24 mouse cellular contexts compared by ENCODE assay signal in the genomic region with DNA sequence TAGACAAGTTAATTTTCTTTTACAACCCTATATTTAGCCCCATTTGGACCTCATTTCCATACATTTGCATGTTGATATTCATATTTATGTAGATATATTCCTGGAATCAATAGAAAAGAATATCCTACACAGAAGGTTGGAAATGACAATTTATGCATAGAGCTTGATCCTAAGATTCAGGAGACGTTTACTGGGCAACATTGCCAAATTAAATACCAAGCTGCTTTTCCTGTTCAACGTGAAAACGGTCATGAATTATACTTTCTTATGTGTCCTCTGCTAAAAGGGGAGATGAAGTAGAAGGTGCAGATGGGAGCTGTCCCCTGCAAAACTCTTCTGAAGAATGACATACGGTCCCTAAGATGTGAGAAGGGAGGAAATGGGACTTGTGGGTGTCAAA.
DNase-seq lines count a peak whose midpoint lies in the region; ATAC-seq lines count a peak whose summit lies in the region.
"Had no signal": no experiment of that assay in that cellular context is flagged by ENCODE, and none has a peak within 500 bp of the region (broad histone marks: within the 10 kb centered on the region; RNA-seq: fewer than 3 reads in every experiment).

No protein-coding gene starts in this region.

- H3K4me2 ChIP-seq in forebrain, embryonic 15.5 days (replicated peaks) = no peak overlapping the region
- H3K4me2 ChIP-seq: heart, embryonic 11.5 days; heart, embryonic 15.5 days; hindbrain, embryonic 14.5 days had no signal

- H3K4me1 ChIP-seq in forebrain, embryonic 15.5 days = peaks cover 2% of the 10 kb centered on the region; the same call in 1 of the 2 replicates
- H3K4me1 ChIP-seq in forebrain, embryonic 10.5 days = no peaks in the 10 kb centered on the region
- H3K4me1 ChIP-seq: embryonic facial prominence, embryonic 10.5 days; heart, embryonic 15.5 days; hindbrain, embryonic 10.5 days had no signal

- H3K27me3 ChIP-seq in forebrain, embryonic 15.5 days = no peaks in the 10 kb centered on the region
- H3K27me3 ChIP-seq in forebrain, embryonic 10.5 days (ENCODE audit: poor library complexity, severe bottlenecking) = no peaks in the 10 kb centered on the region
- H3K27me3 ChIP-seq: CH12.LX; heart, embryonic 15.5 days; Patski had no signal

- 70% methylated on average over 4 of the region's 4 CpGs for WGBS in forebrain, embryonic 15.5 days
- WGBS in forebrain, embryonic 10.5 days = 89% methylated on average over 4 of the region's 4 CpGs

- no peak for DNase-seq in forebrain, embryonic 10.5 days (ENCODE audit: extremely low spot score, low spot score)
- peak; percentile 53 for DNase-seq in brain, adult 2 months (ENCODE audit: low read depth, low spot score)
- DNase-seq in brain, embryonic 18.5 days (ENCODE audit: low read depth, low spot score) = peak; percentile 55
- peak; percentile 6 to 11 for DNase-seq in frontal cortex, postnatal 10 days (ENCODE audit: low spot score in 2 of 2)
- DNase-seq in heart, postnatal 36 days = no peak
- no peak for DNase-seq in natural killer cell, adult 2 months (ENCODE audit: low spot score in 2 of 2)
- DNase-seq: adrenal gland, postnatal 14 days; cerebellum, adult 11-12 months; cerebellum, adult 9-10 months; cerebellum, postnatal 25 days; gastrocnemius, postnatal 10 days; heart, adult 2 months; heart, postnatal 14 days; kidney, adult 2 months had no signal

- H3K9ac ChIP-seq in forebrain, embryonic 15.5 days (replicated peaks) = no peak overlapping the region
- H3K9ac ChIP-seq: heart, embryonic 15.5 days; hindbrain, embryonic 14.5 days had no signal

- peak overlapping the region; percentile 60; the same call in 1 of the 2 replicates for H3K27ac ChIP-seq in forebrain, embryonic 15.5 days (replicated peaks)
- H3K27ac ChIP-seq in forebrain, embryonic 10.5 days = no peak overlapping the region
- H3K27ac ChIP-seq: embryonic facial prominence, embryonic 10.5 days; heart, adult 2 months; heart, embryonic 15.5 days; hindbrain, embryonic 10.5 days; hindbrain, embryonic 14.5 days had no signal

- no peaks in the 10 kb centered on the region for H3K9me3 ChIP-seq in forebrain, embryonic 15.5 days
- H3K9me3 ChIP-seq in forebrain, embryonic 10.5 days = no peaks in the 10 kb centered on the region
- H3K9me3 ChIP-seq: embryonic facial prominence, embryonic 10.5 days; heart, embryonic 15.5 days; hindbrain, embryonic 10.5 days had no signal

- H3K36me3 ChIP-seq in forebrain, embryonic 15.5 days = no peaks in the 10 kb centered on the region
- H3K36me3 ChIP-seq in forebrain, embryonic 10.5 days (replicated peaks) = no peaks in the 10 kb centered on the region
- H3K36me3 ChIP-seq: embryonic facial prominence, embryonic 10.5 days; heart, embryonic 15.5 days; hindbrain, embryonic 10.5 days had no signal

- peak; percentile 75 for ATAC-seq in forebrain, embryonic 15.5 days (replicated peaks)
- ATAC-seq: activated CD4-positive, CD25-positive, alpha-beta regulatory T cell, adult 4 months; intestine, embryonic 16.5 days; Patski had no signal

- no peak overlapping the region for H3K4me3 ChIP-seq in forebrain, embryonic 15.5 days
- H3K4me3 ChIP-seq in forebrain, embryonic 10.5 days = no peak overlapping the region
- H3K4me3 ChIP-seq: embryonic facial prominence, embryonic 10.5 days; heart, adult 2 months; heart, embryonic 15.5 days; hindbrain, embryonic 10.5 days had no signal

- intact Hi-C loops in heart, postnatal 36 days (cut with DNase I) = no loop called here

Comparison
In these comparisons a context has a peak if more than half of its experiments do, and no peak if none do; other contexts are left out.
1. DNase-seq: peak in brain, adult 2 months (single experiment), brain, embryonic 18.5 days (single experiment) and frontal cortex, postnatal 10 days (2 of 2); none in forebrain, embryonic 10.5 days (single experiment), heart, postnatal 36 days (0 of 2) and natural killer cell, adult 2 months (0 of 2).